Mouse (Mus musculus) myocyte (in vitro differentiated cells): ENCODE measurements around the gene Pan2. TPM values are rescaled to one million over a fixed set of nuclear protein-coding genes. Genes with fewer than 3 reads are reported as not detected.
A peak's percentile ranks its signal among the peaks of the same experiment; 100 is the strongest.
"Not testable (repeated sequence)": the region's sequence is repeated elsewhere in the genome, so short reads cannot be mapped to it uniquely, and the experiment has no call there.

ENCODE experiments used
- H3K27me3 ChIP-seq: one replicate; pipeline ENCODE4 v1.6.1; 2011; ENCODE audit not compliant: control insufficient read depth, insufficient read depth, insufficient read length
- H3K36me3 ChIP-seq: one replicate; pipeline ENCODE4 v1.6.1; 2011; ENCODE audit not compliant: control insufficient read depth, insufficient read depth
- H3K4me2 ChIP-seq: one replicate; pipeline ENCODE4 v1.6.1; 2011; ENCODE audit warnings: low read depth, control low read depth
- H3K4me3 ChIP-seq: one replicate; pipeline ENCODE4 v1.5.1; 2011; ENCODE audit warnings: mild to moderate bottlenecking, control low read depth, moderate library complexity
- H3K79me2 ChIP-seq: one replicate; pipeline ENCODE4 v1.6.1; 2011; ENCODE audit not compliant: control insufficient read depth, insufficient read depth
- H3ac ChIP-seq: one replicate; pipeline ENCODE4 v1.6.1; 2011; ENCODE audit not compliant: control insufficient read depth, insufficient read length
- CEBPB ChIP-seq: IDR thresholded peaks from 2 replicates; pipeline ENCODE4 v1.6.1; 2011; ENCODE audit warnings: mild to moderate bottlenecking, moderate library complexity; ENCODE audit not compliant: poor library complexity, insufficient read depth, severe bottlenecking
- E2F4 ChIP-seq: IDR thresholded peaks from one replicate; pipeline ENCODE4 v1.6.1; 2011; ENCODE audit warnings: mild to moderate bottlenecking, control low read depth, moderate library complexity; ENCODE audit not compliant: insufficient read depth
- MAX ChIP-seq: IDR thresholded peaks from one replicate; pipeline ENCODE4 v1.6.1; 2011; ENCODE audit warnings: low read depth, mild to moderate bottlenecking, control low read depth
- MYOD1 ChIP-seq, 3 experiments: IDR thresholded peaks; one replicate each; pipeline ENCODE4 v1.6.1; 2011; ENCODE audit warnings: control low read depth in 2 of 3, low read depth in 2 of 3, mild to moderate bottlenecking in 2 of 3, moderate library complexity in 1 of 3; ENCODE audit not compliant: insufficient read length in 2 of 3, control insufficient read depth in 1 of 3
- MYOG ChIP-seq, 3 experiments: IDR thresholded peaks; one replicate each; pipeline ENCODE4 v1.6.1; 2011; ENCODE audit warnings: control low read depth in 2 of 3, low read depth in 2 of 3, mild to moderate bottlenecking in 2 of 3; ENCODE audit not compliant: insufficient read length in 2 of 3, control insufficient read depth in 1 of 3, insufficient read depth in 1 of 3
- POLR2A ChIP-seq: IDR thresholded peaks from one replicate; pipeline ENCODE4 v1.6.1; 2011; ENCODE audit warnings: low read depth, mild to moderate bottlenecking, control low read depth, moderate library complexity; ENCODE audit not compliant: insufficient read length
- POLR2AphosphoS2 ChIP-seq: IDR thresholded peaks from one replicate; pipeline ENCODE4 v1.6.1; 2011; ENCODE audit warnings: low read depth, control low read depth; ENCODE audit not compliant: insufficient read length
- REST ChIP-seq: IDR thresholded peaks from one replicate; pipeline ENCODE4 v1.6.1; 2011; ENCODE audit warnings: mild to moderate bottlenecking, control low read depth, moderate library complexity; ENCODE audit not compliant: insufficient read depth, insufficient read length
- SRF ChIP-seq: IDR thresholded peaks from one replicate; pipeline ENCODE4 v1.6.1; 2011; ENCODE audit warnings: low read depth; ENCODE audit not compliant: control insufficient read depth, insufficient read length
- TCF12 ChIP-seq: IDR thresholded peaks from one replicate; pipeline ENCODE4 v1.6.1; 2011; ENCODE audit warnings: mild to moderate bottlenecking, control low read depth; ENCODE audit not compliant: poor library complexity, insufficient read depth, severe bottlenecking
- TCF3 ChIP-seq: IDR thresholded peaks from one replicate; pipeline ENCODE4 v1.6.1; 2011; ENCODE audit warnings: low read depth, control low read depth; ENCODE audit not compliant: insufficient read length
- USF1 ChIP-seq: IDR thresholded peaks from one replicate; pipeline ENCODE4 v1.6.1; 2011; ENCODE audit warnings: low read depth, mild to moderate bottlenecking, control low read depth, moderate library complexity
- polyA plus RNA-seq: library from polyadenylated mRNA; unstranded; fragments of >200 nt; fragmentation: generic; extraction: Trizol; gene quantifications from one replicate; pipeline ENCODE4 v1.2.1, GENCODE M21; 2012; ENCODE audit warnings: missing spikeins

The Pan2 gene
- polyA plus RNA-seq, 1 experiment = 6.2 TPM

- TF ChIP-seq USF1 (peak; percentile 97), POLR2A (peak; percentile 51), TCF12 (no peak), MYOG (IDR thresholded peaks at IDR 0.05; ENCODE audit: control insufficient read depth in 1 of 3, insufficient read depth in 1 of 3, insufficient read length in 2 of 3, low read depth in 2 of 3) (peak in 1 of 3 experiments; percentile 16), MYOD1 (IDR thresholded peaks at IDR 0.05; ENCODE audit: control insufficient read depth in 1 of 3, insufficient read length in 2 of 3, low read depth in 2 of 3) (no peak), REST (no peak), SRF (no peak), TCF3 (no peak), POLR2AphosphoS2 (peak; percentile 68), MAX (peak; percentile 66), CEBPB (peak; percentile 63; the same call in 1 of the 2 replicates)
- Histone ChIP-seq H3K4me2 (peak within 1 kb of the TSS; percentile 91), H3K36me3 (peaks cover 34% of the 10 kb centered on the region)
Measured at GRCm38 (mm10) chr10:128322141-128323108, 19.3 kb downstream of the Pan2 start, which contains the start of gene Cnpy2. TSS of gene Cnpy2 (plus strand) at chr10:128322459.

GRCm38 (mm10) chr10:128323516-128323915 lies 20.4 kb downstream of the Pan2 start:
- Histone ChIP-seq H3K36me3 (peaks cover 24% of the 10 kb centered on the region), H3K79me2 (peaks cover 26% of the 10 kb centered on the region), H3ac (peak overlapping the region; percentile 88), H3K4me2 (peak overlapping the region; percentile 91), H3K4me3 (peak overlapping the region; percentile 95), H3K27me3 (no peaks in the 10 kb centered on the region)
- no peak for TF ChIP-seq USF1
- no peak for TF ChIP-seq REST
- TF ChIP-seq SRF = no peak
- TF ChIP-seq POLR2AphosphoS2 = no peak
- TF ChIP-seq MYOD1 (IDR thresholded peaks at IDR 0.05; ENCODE audit: control insufficient read depth in 1 of 3, insufficient read length in 2 of 3, low read depth in 2 of 3) = no peak
- no peak for TF ChIP-seq TCF3
- TF ChIP-seq MYOG (IDR thresholded peaks at IDR 0.05; ENCODE audit: control insufficient read depth in 1 of 3, insufficient read depth in 1 of 3, insufficient read length in 2 of 3, low read depth in 2 of 3) = no peak
- no peak for TF ChIP-seq POLR2A
- no peak for TF ChIP-seq TCF12
- no peak for TF ChIP-seq CEBPB

More at GRCm38 (mm10) chr10:128322141-128323108, 19.3 kb downstream of the Pan2 start, which contains the start of gene Cnpy2:
- peaks cover 26% of the 10 kb centered on the region for H3K79me2 ChIP-seq
- no peaks in the 10 kb centered on the region for H3K27me3 ChIP-seq
- peak within 1 kb of the TSS; percentile 95 for H3K4me3 ChIP-seq
- H3ac ChIP-seq = peak within 1 kb of the TSS; percentile 88

- no peak for TF ChIP-seq SRF
- no peak for TF ChIP-seq E2F4
- no peak for TF ChIP-seq TCF3
- TF ChIP-seq POLR2AphosphoS2 = no peak
- peaks cover 13% of the 10 kb centered on the region for H3K36me3 ChIP-seq
Measured at GRCm38 (mm10) chr10:128326825-128327224, 23.7 kb downstream of the Pan2 start.

GRCm38 (mm10) chr10:128327610-128328009 lies 24.5 kb downstream of the Pan2 start:
- TF ChIP-seq TCF3 = no peak
- no peak for TF ChIP-seq POLR2AphosphoS2
- TF ChIP-seq USF1 = no peak
- no peak for TF ChIP-seq POLR2A
- TF ChIP-seq MAX = no peak
- TF ChIP-seq MYOD1 (IDR thresholded peaks at IDR 0.05; ENCODE audit: control insufficient read depth in 1 of 3, insufficient read length in 2 of 3, low read depth in 2 of 3) = no peak
- TF ChIP-seq TCF12 = no peak
- no peak for TF ChIP-seq E2F4
- no peak for TF ChIP-seq REST
- no peak for TF ChIP-seq SRF
- TF ChIP-seq MYOG (IDR thresholded peaks at IDR 0.05; ENCODE audit: control insufficient read depth in 1 of 3, insufficient read depth in 1 of 3, insufficient read length in 2 of 3, low read depth in 2 of 3) = no peak
- no peak for TF ChIP-seq CEBPB
- no peak overlapping the region for H3K4me2 ChIP-seq
- no peak overlapping the region for H3K4me3 ChIP-seq
- peaks cover 13% of the 10 kb centered on the region for H3K36me3 ChIP-seq
- H3K27me3 ChIP-seq = no peaks in the 10 kb centered on the region
- H3K79me2 ChIP-seq = peaks cover 15% of the 10 kb centered on the region
- H3ac ChIP-seq = no peak overlapping the region

More at GRCm38 (mm10) chr10:128326825-128327224, 23.7 kb downstream of the Pan2 start:
- Histone ChIP-seq H3ac (no peak overlapping the region), H3K79me2 (peaks cover 23% of the 10 kb centered on the region), H3K4me2 (no peak overlapping the region), H3K4me3 (no peak overlapping the region), H3K27me3 (no peaks in the 10 kb centered on the region)

- H3ac ChIP-seq, H3K27me3 ChIP-seq, H3K79me2 ChIP-seq, H3K4me3 ChIP-seq, H3K4me2 ChIP-seq, H3K36me3 ChIP-seq: not testable (repeated sequence)
Measured at GRCm38 (mm10) chr10:128332358-128333249, 29.5 kb downstream of the Pan2 start.
